Mouse (Mus musculus): ENCODE measurements around the gene Sipa1l3. TPM values are rescaled to one million over a fixed set of nuclear protein-coding genes. Genes with fewer than 3 reads are reported as not detected.
A peak's percentile ranks its signal among the peaks of the same experiment; 100 is the strongest.

Sipa1l3 gene
- polyA plus RNA-seq, 1 experiment = 29.4 TPM

GRCm38 (mm10) chr7:29319337-29320307, 198.8 kb downstream of the Sipa1l3 start:
- Histone ChIP-seq H3K4me1 (ENCODE audit: control insufficient read depth, insufficient read depth, low read length) (peaks cover 9% of the 10 kb centered on the region), H3K27me3 (ENCODE audit: control insufficient read depth, insufficient read depth, low read length, poor library complexity, severe bottlenecking) (no peaks in the 10 kb centered on the region), H3K9me3 (replicated peaks; ENCODE audit: control insufficient read depth, insufficient read depth, low read length, poor library complexity, severe bottlenecking) (no peaks in the 10 kb centered on the region), H3K4me3 (ENCODE audit: low read depth, low read length) (no peak overlapping the region), H3K9ac (ENCODE audit: low read depth, poor library complexity, severe bottlenecking) (no peak overlapping the region), H3K36me3 (ENCODE audit: control insufficient read depth, insufficient read depth, low read length, poor library complexity, severe bottlenecking) (no peaks in the 10 kb centered on the region), H3K27ac (ENCODE audit: insufficient read depth, low read length) (peak overlapping the region; percentile 5; the same call in 1 of the 2 replicates)
- TF ChIP-seq EP300 (IDR thresholded peaks at IDR 0.05; ENCODE audit: insufficient read depth, low read depth, low read length) (peak; percentile 66), POLR2A (IDR thresholded peaks at IDR 0.05; ENCODE audit: insufficient read depth, low read length) (no peak), CTCF (IDR thresholded peaks at IDR 0.05; ENCODE audit: low read depth, low read length) (peak; percentile 6)

- Histone ChIP-seq H3K36me3 (ENCODE audit: control insufficient read depth, insufficient read depth, low read length, poor library complexity, severe bottlenecking) (no peaks in the 10 kb centered on the region), H3K27ac (ENCODE audit: insufficient read depth, low read length) (peak overlapping the region; percentile 25; the same call in 1 of the 2 replicates), H3K27me3 (ENCODE audit: control insufficient read depth, insufficient read depth, low read length, poor library complexity, severe bottlenecking) (no peaks in the 10 kb centered on the region), H3K9ac (ENCODE audit: low read depth, poor library complexity, severe bottlenecking) (no peak overlapping the region), H3K4me1 (ENCODE audit: control insufficient read depth, insufficient read depth, low read length) (peaks cover 9% of the 10 kb centered on the region), H3K9me3 (replicated peaks; ENCODE audit: control insufficient read depth, insufficient read depth, low read length, poor library complexity, severe bottlenecking) (no peaks in the 10 kb centered on the region), H3K4me3 (ENCODE audit: low read depth, low read length) (no peak overlapping the region; the same call in 1 of the 2 replicates)
- TF ChIP-seq EP300 (IDR thresholded peaks at IDR 0.05; ENCODE audit: insufficient read depth, low read depth, low read length) (no peak), POLR2A (IDR thresholded peaks at IDR 0.05; ENCODE audit: insufficient read depth, low read length) (no peak), CTCF (IDR thresholded peaks at IDR 0.05; ENCODE audit: low read depth, low read length) (no peak)
Observed at GRCm38 (mm10) chr7:29318115-29318911, 200.1 kb downstream of the Sipa1l3 start.

- no peak overlapping the region for H3K27ac ChIP-seq (ENCODE audit: insufficient read depth, low read length)
- no peaks in the 10 kb centered on the region for H3K36me3 ChIP-seq (ENCODE audit: control insufficient read depth, insufficient read depth, low read length, poor library complexity, severe bottlenecking)
- H3K9me3 ChIP-seq (replicated peaks; ENCODE audit: control insufficient read depth, insufficient read depth, low read length, poor library complexity, severe bottlenecking) = no peaks in the 10 kb centered on the region
- no peak overlapping the region for H3K4me3 ChIP-seq (ENCODE audit: low read depth, low read length)
- H3K4me1 ChIP-seq (ENCODE audit: control insufficient read depth, insufficient read depth, low read length) = peaks cover 11% of the 10 kb centered on the region
- no peak overlapping the region for H3K9ac ChIP-seq (ENCODE audit: low read depth, poor library complexity, severe bottlenecking)
- TF ChIP-seq CTCF (IDR thresholded peaks at IDR 0.05; ENCODE audit: low read depth, low read length) (no peak), EP300 (IDR thresholded peaks at IDR 0.05; ENCODE audit: insufficient read depth, low read depth, low read length) (0 out of 2 replicates have a peak, but pooled peaks have one; percentile 47)
- H3K27me3 ChIP-seq (ENCODE audit: control insufficient read depth, insufficient read depth, low read length, poor library complexity, severe bottlenecking) = no peaks in the 10 kb centered on the region
Observed at GRCm38 (mm10) chr7:29317558-29317957, 200.9 kb downstream of the Sipa1l3 start.

- Histone ChIP-seq H3K27me3 (ENCODE audit: control insufficient read depth, insufficient read depth, low read length, poor library complexity, severe bottlenecking) (no peaks in the 10 kb centered on the region), H3K4me1 (ENCODE audit: control insufficient read depth, insufficient read depth, low read length) (peaks cover 11% of the 10 kb centered on the region), H3K9ac (ENCODE audit: low read depth, poor library complexity, severe bottlenecking) (no peak overlapping the region)
Observed at GRCm38 (mm10) chr7:29316976-29317375, 201.5 kb downstream of the Sipa1l3 start.

GRCm38 (mm10) chr7:29316137-29316734, 202.2 kb downstream of the Sipa1l3 start:
- Histone ChIP-seq H3K36me3 (ENCODE audit: control insufficient read depth, insufficient read depth, low read length, poor library complexity, severe bottlenecking) (no peaks in the 10 kb centered on the region), H3K27ac (ENCODE audit: insufficient read depth, low read length) (no peak overlapping the region), H3K27me3 (ENCODE audit: control insufficient read depth, insufficient read depth, low read length, poor library complexity, severe bottlenecking) (no peaks in the 10 kb centered on the region), H3K9me3 (replicated peaks; ENCODE audit: control insufficient read depth, insufficient read depth, low read length, poor library complexity, severe bottlenecking) (no peaks in the 10 kb centered on the region), H3K4me3 (ENCODE audit: low read depth, low read length) (no peak overlapping the region), H3K9ac (ENCODE audit: low read depth, poor library complexity, severe bottlenecking) (no peak overlapping the region), H3K4me1 (ENCODE audit: control insufficient read depth, insufficient read depth, low read length) (peaks cover 11% of the 10 kb centered on the region)
- TF ChIP-seq POLR2A (IDR thresholded peaks at IDR 0.05; ENCODE audit: insufficient read depth, low read length) (no peak), CTCF (IDR thresholded peaks at IDR 0.05; ENCODE audit: low read depth, low read length) (no peak), EP300 (IDR thresholded peaks at IDR 0.05; ENCODE audit: insufficient read depth, low read depth, low read length) (no peak)

More at GRCm38 (mm10) chr7:29316976-29317375, 201.5 kb downstream of the Sipa1l3 start:
- Histone ChIP-seq H3K36me3 (ENCODE audit: control insufficient read depth, insufficient read depth, low read length, poor library complexity, severe bottlenecking) (no peaks in the 10 kb centered on the region), H3K27ac (ENCODE audit: insufficient read depth, low read length) (no peak overlapping the region), H3K9me3 (replicated peaks; ENCODE audit: control insufficient read depth, insufficient read depth, low read length, poor library complexity, severe bottlenecking) (no peaks in the 10 kb centered on the region), H3K4me3 (ENCODE audit: low read depth, low read length) (no peak overlapping the region)
- no peak for TF ChIP-seq EP300 (IDR thresholded peaks at IDR 0.05; ENCODE audit: insufficient read depth, low read depth, low read length)
- TF ChIP-seq POLR2A (IDR thresholded peaks at IDR 0.05; ENCODE audit: insufficient read depth, low read length) = no peak
- no peak for TF ChIP-seq CTCF (IDR thresholded peaks at IDR 0.05; ENCODE audit: low read depth, low read length)
